Mouse (Mus musculus) ovary, postnatal 10 days (tissue): Measurements from ENCODE around the gene Phlpp1.
"Not testable (repeated sequence)": the region's sequence is repeated elsewhere in the genome, so short reads cannot be mapped to it uniquely, and the experiment has no call there.

Experiments
- DNase-seq: peaks from one replicate; pipeline ENCODE4 v3.0.0; 2022; ENCODE audit warnings: low spot score

The Phlpp1 gene

GRCm38 (mm10) chr1:106257176-106257575 lies 85.6 kb downstream of the Phlpp1 start:
- DNase-seq: no peak

GRCm38 (mm10) chr1:106268028-106268799 lies 96.7 kb downstream of the Phlpp1 start:
- no peak for DNase-seq

GRCm38 (mm10) chr1:106269337-106269736 lies 97.8 kb downstream of the Phlpp1 start:
- DNase-seq: no peak

- no peak for DNase-seq
Measured at GRCm38 (mm10) chr1:106272916-106273315, 101.4 kb downstream of the Phlpp1 start.

- DNase-seq: no peak
Measured at GRCm38 (mm10) chr1:106273801-106274200, 102.2 kb downstream of the Phlpp1 start.

GRCm38 (mm10) chr1:106274561-106275001 lies 103.0 kb downstream of the Phlpp1 start:
- DNase-seq: no peak

- DNase-seq: no peak
Measured at GRCm38 (mm10) chr1:106275142-106275541, 103.6 kb downstream of the Phlpp1 start.

GRCm38 (mm10) chr1:106275731-106276130 lies 104.2 kb downstream of the Phlpp1 start:
- DNase-seq: no peak

GRCm38 (mm10) chr1:106276824-106277223 lies 105.3 kb downstream of the Phlpp1 start:
- DNase-seq: no peak

- DNase-seq: no peak
Measured at GRCm38 (mm10) chr1:106277286-106277685, 105.7 kb downstream of the Phlpp1 start.

- DNase-seq: no peak
Measured at GRCm38 (mm10) chr1:106278552-106279060, 107.1 kb downstream of the Phlpp1 start.

- no peak for DNase-seq
Measured at GRCm38 (mm10) chr1:106279404-106280123, 108.0 kb downstream of the Phlpp1 start.

- DNase-seq: no peak
Measured at GRCm38 (mm10) chr1:106280171-106280913, 108.8 kb downstream of the Phlpp1 start.

- no peak for DNase-seq
Measured at GRCm38 (mm10) chr1:106286815-106287214, 115.3 kb downstream of the Phlpp1 start.

- DNase-seq: no peak
Measured at GRCm38 (mm10) chr1:106289065-106289464, 117.5 kb downstream of the Phlpp1 start.

- DNase-seq: no peak
Measured at GRCm38 (mm10) chr1:106289580-106289979, 118.0 kb downstream of the Phlpp1 start.

GRCm38 (mm10) chr1:106309394-106310039 lies 138.0 kb downstream of the Phlpp1 start:
- no peak for DNase-seq

GRCm38 (mm10) chr1:106310285-106310684 lies 138.7 kb downstream of the Phlpp1 start:
- no peak for DNase-seq

- DNase-seq: not testable (repeated sequence)
Measured at GRCm38 (mm10) chr1:106311830-106312229, 140.3 kb downstream of the Phlpp1 start.

- DNase-seq: no peak
Measured at GRCm38 (mm10) chr1:106314476-106314875, 142.9 kb downstream of the Phlpp1 start.

GRCm38 (mm10) chr1:106316641-106317304 lies 145.2 kb downstream of the Phlpp1 start:
- no peak for DNase-seq
